Mouse (Mus musculus) sigmoid colon, adult 10 weeks (tissue): ENCODE data around the gene Sohlh1. TPM values are rescaled to one million over a fixed set of nuclear protein-coding genes. Genes with fewer than 3 reads are reported as not detected.

Source experiments
- polyA plus RNA-seq: library from polyadenylated mRNA; stranded (reverse); fragments of 350-450 nt; fragmentation: Illumina TruSeq; extraction: RNeasy Lipid Tissue Mini Kit (QIAGEN cat#74804); gene quantifications from one replicate; pipeline ENCODE4 v1.2.3, GENCODE M21; 2014; ENCODE audit warnings: low read depth, low replicate concordance

Gene Sohlh1
- polyA plus RNA-seq = not detected

DNA sequence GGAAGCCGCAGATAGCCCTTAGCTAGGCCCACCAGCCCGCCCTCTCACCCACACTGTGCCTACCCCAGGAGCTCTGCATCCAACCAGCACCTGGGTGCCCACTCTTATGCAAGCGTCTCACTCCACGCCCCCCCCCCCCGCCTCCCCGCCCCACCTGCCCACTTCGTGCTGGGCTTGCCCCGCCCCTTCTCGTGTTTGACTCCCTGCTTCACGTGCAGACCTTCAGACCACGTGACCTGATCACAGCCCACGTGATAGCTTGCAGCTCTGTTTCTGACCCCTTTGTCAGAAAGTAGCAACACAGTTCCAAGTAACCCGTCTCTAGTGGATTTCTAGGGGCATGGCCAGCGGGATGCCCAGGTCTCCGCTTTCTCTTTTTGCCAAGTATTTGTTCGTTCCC is at the start of gene Sohlh1:
Gene Sohlh1 (minus strand): TSS at position 23 of the 400 bp plus-strand sequence.

DNA sequence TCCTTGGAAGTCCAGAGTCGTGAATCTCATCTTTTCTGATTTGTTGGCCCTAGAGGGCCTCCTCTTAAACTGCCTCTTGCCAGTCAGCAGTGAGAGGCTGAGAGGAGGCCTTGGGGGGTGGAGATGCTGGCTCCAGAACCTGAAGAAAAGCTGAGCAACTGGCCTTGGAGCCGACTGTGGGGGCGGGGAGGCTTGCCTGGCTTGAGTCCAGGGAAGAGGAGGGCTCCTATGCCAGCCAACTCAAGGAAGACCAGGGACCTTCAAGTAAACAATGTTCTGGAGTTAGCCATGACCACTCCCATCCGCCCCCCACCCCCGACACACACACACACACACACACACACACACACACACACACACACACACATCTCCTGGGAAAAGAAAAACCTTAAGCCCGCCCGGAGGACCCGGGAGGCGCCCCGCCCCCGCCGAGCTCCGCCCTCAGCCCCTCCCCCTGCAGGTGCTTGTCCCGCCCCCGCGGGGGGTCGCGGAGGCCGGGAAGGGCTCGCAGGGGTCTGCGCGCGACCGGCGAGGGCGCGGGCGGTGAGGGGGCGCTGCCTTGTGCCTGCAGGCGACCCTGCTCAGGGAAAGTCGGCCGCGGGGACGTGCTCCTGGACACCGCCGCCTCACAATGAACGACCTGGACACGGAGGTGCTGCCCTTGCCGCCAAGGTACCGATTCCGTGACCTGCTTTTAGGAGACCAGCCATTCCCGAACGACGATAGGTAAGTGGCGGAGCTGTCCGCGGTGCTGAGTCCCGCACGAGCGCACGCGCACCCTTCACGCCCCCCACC is 16.5 kb upstream of the Sohlh1 start, which contains the start of gene Kcnt1:
Gene Kcnt1 (plus strand): TSS at position 398 of the 795 bp plus-strand sequence.

DNA sequence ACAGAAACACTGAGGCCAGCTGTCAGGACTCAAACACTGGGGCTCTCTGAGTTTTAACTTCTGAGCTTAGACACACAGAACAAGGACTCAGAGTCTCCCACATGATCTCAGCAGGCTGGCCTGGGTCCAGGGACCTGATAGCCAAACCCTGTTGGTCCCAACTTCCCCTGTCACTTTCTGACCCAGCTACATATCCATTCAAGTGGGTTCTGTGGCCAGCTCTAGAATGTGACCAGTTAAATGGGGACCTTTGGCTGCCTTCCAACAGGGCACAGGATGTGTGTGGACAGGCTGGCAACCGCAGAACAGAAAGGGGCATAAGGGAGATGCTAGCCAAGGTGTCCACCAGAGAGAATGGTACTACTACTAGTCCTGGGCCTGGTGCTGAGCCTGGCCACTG is 24.2 kb downstream of the Sohlh1 start, which contains the start of gene Lcn9:
Gene Lcn9 (plus strand): TSS at position 348 of the 400 bp plus-strand sequence.

DNA sequence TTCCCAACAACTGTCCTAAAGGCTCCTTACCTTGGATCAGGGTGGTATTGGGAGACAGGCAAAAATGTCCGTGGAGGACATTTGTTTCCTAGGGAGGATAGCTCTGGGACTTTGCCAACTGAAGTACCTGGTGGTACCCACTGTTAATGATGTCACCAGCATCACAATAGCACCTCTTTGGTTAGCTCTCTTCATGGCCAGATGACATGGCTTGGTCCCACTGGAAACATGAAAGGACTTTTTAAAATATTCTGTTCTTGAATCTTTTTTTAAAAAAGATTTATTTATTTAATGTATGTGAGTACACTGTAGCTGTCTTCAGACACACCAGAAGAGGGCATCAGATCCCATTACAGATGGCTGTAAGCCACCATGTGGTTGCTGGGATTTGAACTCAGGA is 31.3 kb downstream of the Sohlh1 start, which contains the start of gene Glt6d1:
Gene Glt6d1 (minus strand): TSS at position 101 of the 400 bp plus-strand sequence.

Other genes starting within 250 kb of the Sohlh1 start
- gene Rabl6, start 238.7 kb downstream of the Sohlh1 start, polyA plus RNA-seq = 29.1 TPM
- not detected for gene Ccdc183, start 229.6 kb downstream of the Sohlh1 start, polyA plus RNA-seq
- 3.3 TPM for gene Tmem141, start 225.2 kb downstream of the Sohlh1 start, polyA plus RNA-seq
- 7.5 TPM for gene Fcna, start 219.2 kb downstream of the Sohlh1 start, polyA plus RNA-seq
- gene Lcn8, start 194.1 kb downstream of the Sohlh1 start, polyA plus RNA-seq = not detected
- gene Lcn5, start 189.3 kb downstream of the Sohlh1 start, polyA plus RNA-seq = not detected
- not detected for gene Lcn6, start 170.5 kb downstream of the Sohlh1 start, polyA plus RNA-seq
- gene Lcn10, start 164.5 kb downstream of the Sohlh1 start, polyA plus RNA-seq = not detected
- not detected for gene Obp2a, start 147.2 kb downstream of the Sohlh1 start, polyA plus RNA-seq
- 5.0 TPM for gene Bmyc, start 140.5 kb downstream of the Sohlh1 start, polyA plus RNA-seq
- gene Obp2b, start 110.2 kb downstream of the Sohlh1 start, polyA plus RNA-seq = not detected
- gene Lcn3, start 81.7 kb downstream of the Sohlh1 start, polyA plus RNA-seq = not detected
- not detected for gene Lcn11, start 70.2 kb downstream of the Sohlh1 start, polyA plus RNA-seq
- gene Gm13539, start 65.0 kb downstream of the Sohlh1 start, polyA plus RNA-seq = not detected
- not detected for gene Glt6d1, start 31.4 kb downstream of the Sohlh1 start, polyA plus RNA-seq
- gene Lcn9, start 24.1 kb downstream of the Sohlh1 start, polyA plus RNA-seq = not detected
- gene Kcnt1, start 16.5 kb upstream of the Sohlh1 start, polyA plus RNA-seq = 0.13 TPM
- 7.6 TPM for gene Camsap1, start 136.0 kb upstream of the Sohlh1 start, polyA plus RNA-seq
- 35.6 TPM for gene Ubac1, start 174.5 kb upstream of the Sohlh1 start, polyA plus RNA-seq